Mouse (Mus musculus) frontal cortex, postnatal 36 days (tissue): Measurements from ENCODE around the gene Rmnd5a.
"Not testable (repeated sequence)": the region's sequence is repeated elsewhere in the genome, so short reads cannot be mapped to it uniquely, and the experiment has no call there.

Source experiments
- DNase-seq, 2 experiments: peaks; one replicate each; pipeline ENCODE4 v3.0.0; 2022; ENCODE audit warnings: low spot score in 2 of 2

Rmnd5a gene

DNA sequence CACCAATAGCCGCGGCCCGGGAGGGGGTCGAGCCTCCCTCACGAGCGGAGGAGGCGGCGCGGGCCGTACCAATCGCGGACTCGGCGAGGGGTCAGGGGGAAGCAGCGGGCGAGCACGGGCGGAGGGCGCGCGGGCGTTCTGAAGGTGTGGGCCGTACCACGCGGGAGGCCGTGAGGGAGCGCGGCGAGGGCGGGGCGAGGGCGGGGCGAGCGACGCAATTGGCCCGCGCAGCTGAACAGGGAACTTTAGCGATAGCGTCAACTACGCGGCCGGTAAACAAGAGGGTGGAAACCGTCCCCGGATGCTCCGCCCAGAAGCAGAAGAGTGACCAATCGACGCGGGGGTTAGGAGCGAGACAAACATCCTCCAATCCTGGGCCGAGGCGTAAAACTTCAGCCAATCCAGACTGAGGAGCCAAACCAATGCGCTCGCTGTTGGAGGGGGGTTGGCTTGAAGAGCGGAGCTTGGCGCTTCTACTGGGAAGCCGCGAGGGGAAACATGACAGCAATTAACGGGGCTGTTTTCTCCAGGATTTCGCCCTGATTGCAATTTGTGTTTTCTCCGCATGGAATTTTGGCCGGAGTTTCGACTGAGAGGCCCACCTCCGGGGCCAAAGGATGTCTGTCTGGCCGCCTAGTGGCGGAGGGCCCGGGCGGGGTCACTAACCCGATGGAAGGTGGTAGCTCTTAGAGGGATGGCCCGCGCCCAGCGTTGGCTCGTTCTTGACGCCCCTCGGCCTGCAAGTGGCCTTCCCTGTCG lies at the start of gene Rmnd5a:
Gene Rmnd5a (minus strand): TSS at position 146 of the 759 bp plus-strand sequence.
- DNase-seq = peak; percentile 97 to 98

DNA sequence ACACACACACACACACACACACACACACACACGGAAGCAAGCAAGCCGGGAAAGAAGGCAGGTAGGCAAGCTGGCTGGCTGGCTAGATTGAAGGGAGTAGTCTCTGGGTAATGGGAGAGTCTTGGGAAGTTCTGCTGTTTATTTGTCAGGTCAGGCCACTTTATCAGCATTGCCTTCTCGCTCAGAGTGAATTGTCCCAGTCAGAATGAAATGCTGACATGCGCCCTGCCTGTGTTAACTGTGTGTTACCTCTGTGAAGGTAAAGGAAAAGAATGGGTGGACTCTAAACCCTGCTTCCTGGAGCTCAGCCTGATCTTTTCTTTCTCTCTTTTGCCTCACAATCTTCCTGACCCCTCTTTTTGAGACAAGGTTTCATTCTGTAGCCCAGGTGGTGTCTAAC lies 47.5 kb upstream of the Rmnd5a start:
- DNase-seq = no peak

DNA sequence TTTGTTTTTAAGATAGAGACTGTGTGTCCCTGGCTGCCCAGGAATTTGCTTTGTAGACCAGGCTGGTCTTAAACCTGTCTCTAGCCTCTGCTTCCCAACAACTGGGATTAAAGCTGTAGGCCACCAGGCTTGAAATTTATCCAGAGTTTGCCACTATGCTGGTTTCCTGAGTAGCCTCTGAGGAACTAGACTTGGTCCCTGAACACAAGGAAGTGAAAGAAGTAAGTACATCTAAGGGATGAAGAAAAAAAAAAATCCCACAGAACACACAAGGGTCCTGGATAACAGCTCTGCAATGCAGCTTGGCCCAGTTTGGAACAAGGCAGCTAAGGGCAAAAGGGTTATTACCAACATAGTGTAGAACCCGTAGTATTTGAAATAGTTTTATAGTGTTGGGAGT lies 46.4 kb upstream of the Rmnd5a start:
- no peak for DNase-seq

DNA sequence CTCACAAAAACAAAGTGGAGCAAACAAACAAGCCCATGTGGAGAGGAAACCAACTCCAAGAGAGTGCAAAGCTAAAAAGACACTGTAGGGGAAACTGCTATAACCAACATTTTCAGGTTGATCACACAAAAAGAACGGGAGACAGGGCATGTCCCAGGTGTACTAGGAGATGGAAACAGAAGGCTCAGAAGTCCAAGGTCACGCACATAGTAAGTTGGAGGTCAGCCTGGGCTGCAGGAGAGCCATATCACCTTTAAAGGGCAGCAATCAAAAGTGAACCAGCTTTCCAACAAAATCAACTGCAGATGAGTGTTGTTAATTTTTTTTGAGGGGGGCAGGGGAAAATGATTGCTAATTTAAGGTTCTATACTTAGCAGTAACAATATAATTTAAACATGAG lies 45.8 kb upstream of the Rmnd5a start:
- DNase-seq = no peak

DNA sequence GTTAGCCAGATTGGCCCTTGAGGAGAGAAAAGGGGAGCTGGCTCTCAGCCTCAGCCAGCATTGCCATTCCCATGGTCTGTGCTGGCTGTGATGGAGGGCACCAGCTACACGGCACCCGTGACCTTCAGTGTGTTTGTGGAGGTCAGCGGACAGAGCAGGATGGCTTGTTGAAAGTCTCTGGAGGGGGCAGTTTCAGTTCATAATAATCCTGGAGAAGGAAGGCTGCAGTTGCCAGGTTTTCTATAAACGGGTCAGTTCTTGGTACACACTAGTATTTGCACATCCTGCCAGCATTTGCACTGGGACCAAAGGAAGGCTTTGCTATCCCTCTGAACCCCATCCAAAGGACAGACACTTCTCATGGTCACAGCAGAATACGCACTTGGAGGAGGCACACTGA lies 44.8 kb upstream of the Rmnd5a start:
- no peak for DNase-seq

DNA sequence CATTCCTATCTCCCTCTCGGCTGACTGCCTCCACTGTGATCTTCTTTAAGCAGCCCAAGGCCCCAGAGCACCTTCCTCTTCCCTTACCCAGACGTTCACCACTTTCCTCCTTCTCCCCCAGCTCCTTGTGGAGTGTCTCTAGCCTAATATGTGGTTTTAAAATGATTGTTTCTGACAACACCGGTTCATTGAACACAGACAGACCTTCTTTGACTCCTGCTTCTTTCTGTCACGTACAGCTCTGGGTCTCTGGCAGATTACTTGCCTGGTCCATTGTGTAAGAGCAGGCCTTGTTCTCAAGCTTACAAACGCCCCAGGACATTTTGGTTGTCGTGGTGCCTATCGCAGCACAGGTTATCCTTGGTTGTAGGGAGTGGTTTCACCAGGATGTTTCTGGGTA lies 40.7 kb upstream of the Rmnd5a start:
- no peak for DNase-seq

DNA sequence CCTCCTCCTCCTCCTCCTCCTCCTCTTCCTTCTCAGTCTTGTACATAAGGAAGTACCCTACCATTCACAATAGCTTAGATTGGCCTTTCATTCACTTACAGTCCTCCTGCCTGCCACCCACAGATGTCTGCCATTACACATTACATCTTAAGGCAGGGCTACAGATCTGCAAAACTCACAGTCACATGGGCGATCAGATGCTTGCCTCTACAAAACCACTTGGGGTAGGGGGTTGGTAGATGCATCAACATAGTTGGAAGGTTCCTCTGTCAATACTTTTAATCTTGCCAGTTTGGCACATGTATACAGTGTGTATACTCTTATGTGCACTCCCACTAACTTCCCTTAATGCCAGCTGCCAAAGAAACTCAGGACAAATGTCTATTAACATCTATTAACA lies 39.7 kb upstream of the Rmnd5a start:
- DNase-seq = no peak

DNA sequence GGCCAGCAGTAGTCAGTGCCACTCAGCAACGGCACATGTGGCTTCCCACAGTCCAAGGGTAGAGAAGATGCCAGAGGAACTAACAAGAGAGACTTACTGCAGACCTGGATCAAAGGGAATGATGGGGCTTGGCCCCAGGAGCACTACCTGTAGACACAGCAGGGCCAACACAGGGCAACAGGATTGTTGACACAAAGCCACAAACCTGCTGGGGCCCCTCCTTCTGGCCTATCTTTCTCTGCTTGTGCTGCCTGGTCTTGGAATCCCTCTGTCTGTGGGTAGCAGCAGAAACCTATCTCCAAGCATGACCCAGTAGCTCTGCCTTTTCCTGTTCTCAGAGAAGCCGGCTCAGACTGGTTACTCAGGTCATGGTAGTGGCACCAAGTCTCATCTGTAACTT lies 39.2 kb upstream of the Rmnd5a start:
- DNase-seq = not testable (repeated sequence)

DNA sequence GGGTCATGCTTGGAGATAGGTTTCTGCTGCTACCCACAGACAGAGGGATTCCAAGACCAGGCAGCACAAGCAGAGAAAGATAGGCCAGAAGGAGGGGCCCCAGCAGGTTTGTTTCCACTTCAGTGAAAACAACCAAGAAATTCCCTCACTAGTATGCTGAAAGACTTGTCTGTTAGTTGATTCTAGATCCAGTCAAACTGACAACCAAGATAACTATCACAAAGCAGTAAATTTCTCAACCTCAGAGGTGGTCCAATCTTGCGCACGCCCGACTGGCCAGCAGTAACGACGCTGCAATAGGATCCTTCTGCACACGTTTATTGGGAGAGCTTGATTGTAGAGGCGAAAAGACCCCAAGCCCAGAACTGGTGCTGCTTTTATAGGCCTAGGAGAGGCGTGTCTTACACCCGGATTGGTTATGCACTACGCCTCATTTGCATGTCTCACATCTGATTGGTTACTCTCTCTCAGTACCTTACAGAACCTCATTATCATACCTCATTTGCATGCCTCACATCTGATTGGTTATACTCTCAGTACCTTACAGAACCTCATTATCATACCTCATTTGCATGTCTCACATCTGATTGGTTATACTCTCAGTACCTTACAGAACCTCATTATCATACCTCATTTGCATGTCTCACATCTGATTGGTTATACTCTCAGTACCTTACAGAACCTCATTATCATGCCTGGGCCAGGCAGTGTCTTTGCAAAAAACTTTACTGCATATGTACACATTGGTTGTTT lies 38.6 kb upstream of the Rmnd5a start:
- not testable (repeated sequence) for DNase-seq

DNA sequence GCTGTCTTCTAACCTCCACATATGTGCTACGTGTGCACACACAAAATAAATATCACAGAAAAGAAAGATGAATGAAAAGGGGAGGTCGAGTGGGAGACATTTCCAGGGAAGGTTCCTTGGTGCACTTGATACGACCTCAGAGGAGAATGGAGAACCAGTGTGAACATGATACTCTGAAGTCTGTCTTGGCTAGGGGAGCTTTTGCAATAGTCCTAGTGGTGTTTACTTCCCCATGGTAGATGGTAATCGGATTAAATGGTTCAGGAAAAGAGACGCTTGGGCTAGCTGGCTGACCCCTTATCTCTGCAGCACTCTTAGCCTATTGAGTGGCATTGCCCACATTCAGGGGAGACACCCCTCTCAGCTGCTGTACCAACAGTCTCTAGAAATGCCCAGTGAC lies 36.3 kb upstream of the Rmnd5a start:
- no peak for DNase-seq

DNA sequence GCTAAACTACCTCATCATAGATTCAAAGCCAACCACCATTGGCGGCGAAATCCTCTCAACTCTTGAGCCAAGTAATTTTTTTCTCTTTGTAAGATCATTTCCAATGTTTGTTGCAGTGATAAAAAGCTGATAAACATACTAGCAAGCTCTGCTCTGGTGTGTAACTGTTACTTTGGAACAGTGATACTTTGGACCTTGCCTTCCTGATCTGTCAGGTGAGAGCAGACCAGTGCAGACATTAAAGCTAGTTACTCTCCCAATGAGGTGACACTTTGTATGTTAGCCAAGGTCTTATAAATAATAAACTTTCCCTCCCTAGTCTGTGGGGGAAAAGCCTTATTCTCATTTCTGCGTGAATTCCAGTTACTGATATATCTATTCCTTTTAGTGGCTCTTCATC lies 35.2 kb upstream of the Rmnd5a start:
- no peak for DNase-seq

DNA sequence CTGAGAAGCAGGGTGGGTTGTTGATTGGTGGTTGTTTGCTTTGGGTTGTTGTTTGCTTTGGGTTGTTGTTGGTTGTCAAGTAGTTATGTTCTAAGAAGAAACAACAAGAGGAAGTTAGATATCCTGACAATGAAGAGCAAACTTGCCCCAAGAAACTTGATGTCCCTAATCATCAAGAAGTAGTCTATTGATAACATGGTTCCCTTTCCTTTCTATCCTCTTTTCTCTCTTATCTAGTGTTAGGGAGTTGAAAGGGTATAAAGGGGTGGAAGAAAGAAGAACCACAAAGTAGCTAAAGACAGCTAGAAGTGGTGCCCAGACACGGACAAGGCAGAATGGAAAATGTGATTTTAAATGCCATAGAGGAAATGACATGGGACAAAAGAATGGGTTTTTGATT lies 32.3 kb upstream of the Rmnd5a start:
- no peak for DNase-seq

DNA sequence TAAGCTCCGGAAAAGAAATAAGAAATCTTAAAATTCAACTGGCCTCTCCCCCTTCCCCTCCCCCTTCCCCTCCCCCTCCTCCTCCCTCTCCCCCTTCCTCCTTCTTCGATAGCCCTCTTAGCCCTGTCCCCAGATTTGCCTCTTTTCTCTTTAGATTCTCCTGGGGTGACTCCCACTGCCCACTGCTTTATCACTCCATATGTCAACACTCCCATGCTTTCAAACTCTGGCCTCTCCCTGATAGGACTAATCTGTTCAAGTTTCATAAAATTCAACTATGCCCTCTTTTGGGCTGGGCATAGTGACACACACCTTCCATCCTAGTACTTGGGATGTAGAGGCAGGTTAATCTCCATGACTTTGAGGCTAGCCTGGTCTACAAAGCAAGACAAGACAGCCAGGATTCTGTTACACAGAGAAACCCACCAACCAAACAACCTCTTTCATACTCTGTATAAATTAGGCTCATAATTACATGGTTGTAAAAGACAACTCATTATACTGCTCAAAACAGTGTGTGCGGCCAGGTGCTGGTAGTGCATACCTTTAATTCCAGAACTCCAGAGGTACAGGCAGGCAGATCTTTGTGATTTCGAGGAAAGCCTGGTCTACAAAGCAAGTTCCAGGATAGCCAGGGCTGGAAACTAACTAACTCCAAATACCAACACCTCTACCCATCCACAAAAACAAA lies 31.5 kb upstream of the Rmnd5a start:
- DNase-seq = no peak

DNA sequence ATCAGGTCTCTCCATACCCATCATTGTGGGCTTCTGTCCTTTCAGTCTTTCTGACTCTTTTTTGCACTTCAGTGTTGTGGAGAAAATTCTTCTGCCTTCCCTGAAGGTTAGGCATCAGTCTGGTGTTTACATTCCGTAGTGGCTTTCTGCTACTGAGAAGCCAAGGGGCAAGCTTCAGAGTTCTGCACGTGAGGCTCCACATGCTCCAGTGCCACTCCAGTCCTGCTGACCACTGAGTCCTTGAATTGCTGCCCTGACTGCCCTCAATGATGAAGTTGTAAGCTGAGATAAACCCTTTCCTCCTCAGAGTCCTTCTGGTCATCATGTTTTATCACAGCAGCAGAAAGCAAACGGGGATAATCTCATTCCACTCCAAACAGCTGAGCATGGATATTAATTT lies 28.9 kb upstream of the Rmnd5a start:
- DNase-seq = no peak

DNA sequence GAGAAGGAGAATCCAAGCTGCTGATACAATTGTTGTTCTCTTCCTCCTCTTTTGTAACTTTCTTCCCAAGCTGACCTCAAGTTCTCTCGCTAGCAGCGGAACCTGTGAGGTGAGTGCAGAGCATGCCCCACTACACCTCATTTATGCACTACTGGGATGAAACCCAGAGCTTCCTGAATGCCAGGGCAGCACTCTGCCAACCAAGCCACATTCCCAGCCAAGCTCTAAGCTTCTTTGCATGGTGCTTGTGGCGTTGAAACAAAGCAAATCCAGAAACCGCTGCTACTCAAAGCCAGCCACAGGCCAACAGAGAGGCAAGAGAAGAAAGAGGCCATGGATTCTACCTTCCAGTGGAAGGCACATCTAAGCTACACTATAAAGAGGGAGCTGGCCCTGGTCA lies 27.3 kb upstream of the Rmnd5a start:
- DNase-seq = peak in 1 of 2 experiments; percentile 17

DNA sequence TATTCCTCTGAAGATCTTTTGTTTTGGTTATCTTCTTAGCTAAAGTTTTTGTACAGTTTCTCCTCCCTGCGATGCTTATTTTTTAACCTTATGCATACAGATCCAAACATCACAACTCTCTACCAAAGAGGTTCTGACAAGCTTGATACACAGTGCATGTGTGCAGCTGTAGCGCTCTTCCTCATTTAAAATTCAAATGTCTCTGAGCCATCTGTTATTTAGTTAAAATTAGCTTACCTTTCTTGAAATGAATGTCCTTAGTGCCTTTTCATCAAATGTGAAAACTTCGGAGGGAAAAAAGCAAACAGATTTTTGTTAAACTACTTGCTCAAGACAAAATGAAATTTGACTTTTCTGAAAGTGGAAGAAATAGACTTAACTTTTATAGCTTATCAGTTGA lies 24.7 kb upstream of the Rmnd5a start:
- no peak for DNase-seq

DNA sequence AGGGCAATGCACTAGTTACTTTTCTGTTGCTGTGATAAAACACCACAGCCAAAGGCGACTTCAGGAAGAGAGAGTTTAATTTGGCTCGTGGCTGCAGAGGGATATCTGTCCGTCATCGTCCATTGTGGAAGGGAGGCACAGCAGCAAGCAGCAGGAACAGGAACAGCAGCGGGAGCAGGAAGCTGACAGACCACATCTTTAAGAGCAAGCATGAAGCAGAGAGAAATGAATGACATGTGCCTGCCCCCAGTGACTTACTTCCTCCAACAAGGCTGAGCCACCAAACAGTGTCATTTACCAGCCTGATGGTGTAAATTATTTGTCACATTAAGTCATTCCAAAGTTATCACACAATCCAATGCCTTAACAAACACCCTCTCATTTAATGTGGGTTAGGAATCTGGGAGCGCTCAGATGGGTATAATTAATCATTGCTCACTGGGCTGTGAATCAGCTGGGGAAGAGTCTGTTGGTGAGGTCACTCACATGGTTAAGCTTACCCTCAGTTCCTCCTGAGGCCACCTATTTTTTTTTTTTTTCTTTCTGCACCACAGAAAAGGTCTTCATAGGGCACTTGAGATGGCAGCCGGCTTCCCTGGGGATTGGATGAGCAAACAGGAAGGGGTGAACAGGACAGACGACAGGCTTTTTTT lies 17.6 kb upstream of the Rmnd5a start:
- no peak for DNase-seq

DNA sequence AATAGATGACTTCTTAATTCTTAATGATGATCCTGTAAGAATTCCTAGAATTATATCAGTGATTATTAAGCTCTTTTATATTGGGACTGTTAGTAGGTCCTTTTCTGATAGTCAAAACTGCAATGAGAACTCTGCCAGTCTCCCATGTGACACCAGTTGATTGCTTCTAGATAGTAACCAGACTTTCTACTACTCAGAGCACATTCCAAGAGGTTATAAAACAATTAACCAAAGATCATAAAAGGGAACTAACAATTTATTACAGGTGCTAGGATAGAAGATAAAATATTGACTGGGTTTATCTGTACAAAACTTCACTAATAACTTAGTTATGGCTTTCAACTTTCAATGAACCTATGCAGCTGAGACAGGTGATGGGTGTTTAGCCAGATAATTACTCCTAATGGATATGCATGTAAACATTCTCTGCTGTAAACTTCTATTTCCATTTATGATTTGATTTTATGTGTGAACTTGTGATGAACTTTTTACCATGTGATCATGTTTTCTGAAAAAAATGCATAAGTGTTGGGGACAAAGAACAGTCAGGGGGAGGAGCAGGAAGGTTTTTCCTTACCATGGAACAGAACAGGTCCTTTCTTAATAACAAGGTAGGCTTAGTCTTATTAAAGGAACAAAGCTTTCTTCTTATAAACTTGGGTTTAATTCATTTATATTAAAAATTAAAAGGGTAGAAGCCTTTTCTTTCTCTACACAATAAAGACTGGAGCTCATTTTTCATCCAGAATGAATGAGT lies 13.7 kb upstream of the Rmnd5a start:
- DNase-seq = not testable (repeated sequence)

DNA sequence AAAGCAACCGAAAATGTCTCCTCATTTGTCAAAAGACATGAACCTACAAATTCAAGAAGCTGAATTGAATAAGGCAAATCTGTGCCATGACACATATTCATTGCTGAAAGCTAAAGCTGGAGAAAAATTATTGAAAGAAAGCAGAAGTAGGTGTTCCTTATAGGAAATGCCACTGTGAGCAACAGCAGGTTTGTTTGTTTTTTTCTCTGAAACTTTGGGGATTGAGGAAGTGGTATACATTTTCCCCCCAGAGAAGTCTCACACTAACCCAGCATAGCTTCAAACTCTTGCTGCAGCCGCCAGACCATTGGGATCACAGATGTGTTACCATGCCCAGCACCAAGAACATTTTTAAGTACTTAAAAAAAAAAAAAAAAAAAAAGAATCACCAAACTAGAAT lies 12.4 kb upstream of the Rmnd5a start:
- DNase-seq = no peak

DNA sequence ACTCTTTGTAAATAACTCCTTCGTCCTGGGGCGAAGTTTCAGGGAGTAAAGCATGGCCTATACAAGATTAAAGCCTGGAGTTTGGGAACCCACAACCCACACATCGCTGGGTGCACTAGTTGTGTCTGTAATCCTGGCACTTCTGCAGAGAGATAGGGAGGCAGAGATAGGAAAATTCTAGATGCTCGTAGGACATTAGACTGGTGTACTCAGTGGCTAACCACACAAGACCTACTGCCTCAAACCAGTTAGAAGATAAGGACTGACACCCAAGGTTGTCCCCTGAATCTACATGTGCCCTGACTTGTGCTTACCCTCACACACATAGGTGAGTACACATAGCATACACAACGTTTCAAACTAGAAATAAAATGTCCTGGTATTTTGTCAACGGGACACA lies 5.1 kb upstream of the Rmnd5a start:
- no peak for DNase-seq

DNA sequence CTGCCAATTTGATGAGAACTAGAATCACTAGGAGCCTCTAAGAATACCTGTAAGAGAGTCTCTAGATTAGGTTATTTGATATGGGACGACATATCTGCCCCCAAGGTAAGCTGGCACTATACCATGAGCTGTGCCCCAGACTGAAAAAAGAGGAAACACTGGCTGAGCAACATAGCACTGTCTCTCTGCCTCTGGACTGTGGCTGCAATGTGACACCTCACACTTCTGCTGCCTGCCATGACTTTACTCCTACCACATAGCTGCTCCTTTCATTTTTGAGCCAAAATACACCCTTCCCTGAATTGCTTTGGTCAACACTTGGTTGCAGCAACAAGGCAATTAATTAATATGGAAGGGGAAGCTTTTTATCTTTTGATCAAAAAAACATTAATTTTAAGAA lies 4.3 kb upstream of the Rmnd5a start:
- no peak for DNase-seq

DNA sequence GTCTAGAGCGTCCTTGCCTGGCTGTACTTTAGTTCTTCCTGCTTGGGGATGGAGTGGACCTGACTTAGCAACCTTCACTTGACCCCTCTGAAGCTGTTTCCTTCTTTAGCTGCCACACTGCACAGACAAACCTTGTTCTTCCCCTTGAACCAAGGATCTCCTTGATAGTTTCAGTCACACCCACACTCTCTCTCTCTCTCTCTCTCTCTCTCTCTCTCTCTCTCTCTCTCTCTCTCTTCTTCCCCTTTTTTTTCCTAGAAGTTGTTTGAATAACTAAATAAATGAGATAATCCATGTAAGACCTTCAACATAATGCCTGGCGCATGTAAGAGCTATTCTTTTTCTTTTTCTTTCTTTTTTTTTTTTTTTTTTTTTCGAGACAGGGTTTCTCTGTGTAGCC lies 1.7 kb upstream of the Rmnd5a start:
- no peak for DNase-seq
